In the genomic region with DNA sequence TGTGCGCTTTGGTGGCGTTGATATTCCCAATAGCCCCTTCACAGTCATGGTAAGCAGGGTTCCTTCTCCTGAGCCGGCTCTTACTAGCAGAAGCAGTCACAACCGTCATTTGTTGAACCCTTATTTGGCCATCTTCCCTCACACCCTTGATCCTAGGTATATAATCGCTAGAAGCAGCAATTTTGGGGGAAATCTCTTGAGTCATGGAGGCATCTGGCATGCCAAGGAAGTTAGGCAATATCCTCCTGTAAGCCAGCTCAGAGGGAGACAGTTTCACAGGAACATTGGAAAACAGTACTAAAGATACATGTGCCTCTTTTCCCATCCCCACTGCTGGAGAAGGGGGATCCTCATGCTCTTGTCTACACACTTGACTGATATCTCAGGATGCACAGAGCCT, we compare ENCODE assay signal across 26 mouse cellular contexts. TPM values are rescaled to one million over a fixed set of nuclear protein-coding genes. Genes with fewer than 3 reads are reported as not detected.
DNase-seq lines count a peak whose midpoint lies in the region; ATAC-seq and TF ChIP-seq lines count a peak whose summit lies in the region.
"Had no signal": no experiment of that assay in that cellular context is flagged by ENCODE, and none has a peak within 500 bp of the region (broad histone marks: within the 10 kb centered on the region; RNA-seq: fewer than 3 reads in every experiment).

No protein-coding gene starts in this region.

- no peak overlapping the region for H3K4me3 ChIP-seq in lung, embryonic 15.5 days
- H3K4me3 ChIP-seq in lung, adult 2 months (replicated peaks; ENCODE audit: extremely low read depth, low read depth, low read length) = no peak overlapping the region
- no peak overlapping the region for H3K4me3 ChIP-seq in small intestine, adult 2 months (ENCODE audit: low read depth, low read length)
- H3K4me3 ChIP-seq: embryonic facial prominence, embryonic 15.5 days; heart, embryonic 12.5 days; hindbrain, embryonic 12.5 days; limb, embryonic 12.5 days had no signal

- no peak for TF ChIP-seq CTCF in lung, adult 2 months (IDR thresholded peaks at IDR 0.05; ENCODE audit: insufficient read depth, low read length)
- TF ChIP-seq CTCF in small intestine, adult 2 months (IDR thresholded peaks at IDR 0.05; ENCODE audit: extremely low read depth, insufficient read length, insufficient replicate concordance, low read depth, low read length) = no peak

- peaks cover 27% of the 10 kb centered on the region for H3K36me3 ChIP-seq in lung, embryonic 15.5 days
- peaks cover 77% of the 10 kb centered on the region for H3K36me3 ChIP-seq in small intestine, adult 2 months (ENCODE audit: control insufficient read depth, insufficient read depth, low read length)

- H3K9me3 ChIP-seq in lung, embryonic 15.5 days = no peaks in the 10 kb centered on the region
- H3K9me3 ChIP-seq: embryonic facial prominence, embryonic 15.5 days; heart, embryonic 12.5 days; hindbrain, embryonic 12.5 days; limb, embryonic 12.5 days had no signal

- H3K4me2 ChIP-seq in lung, embryonic 15.5 days = no peak overlapping the region
- H3K4me2 ChIP-seq: embryonic facial prominence, embryonic 15.5 days; heart, embryonic 12.5 days; hindbrain, embryonic 12.5 days; limb, embryonic 12.5 days; liver, embryonic 11.5 days had no signal

- peak overlapping the region; percentile 53 for H3K27ac ChIP-seq in lung, embryonic 15.5 days
- H3K27ac ChIP-seq in small intestine, adult 2 months (ENCODE audit: insufficient read depth, low read depth, low read length) = peak overlapping the region; percentile 10; the same call in 1 of the 2 replicates
- H3K27ac ChIP-seq: embryonic facial prominence, embryonic 15.5 days; hindbrain, embryonic 12.5 days; limb, embryonic 12.5 days had no signal

- H3K27me3 ChIP-seq in lung, embryonic 15.5 days = no peaks in the 10 kb centered on the region
- H3K27me3 ChIP-seq in small intestine, adult 2 months (ENCODE audit: control insufficient read depth, insufficient read depth, low read length) = no peaks in the 10 kb centered on the region
- H3K27me3 ChIP-seq: embryonic facial prominence, embryonic 15.5 days; heart, embryonic 12.5 days; hindbrain, embryonic 12.5 days; limb, embryonic 12.5 days had no signal

- TF ChIP-seq POLR2A in lung, adult 2 months (IDR thresholded peaks at IDR 0.05; ENCODE audit: borderline replicate concordance, extremely low read depth, low read depth, low read length) = no peak
- TF ChIP-seq POLR2A in small intestine, adult 2 months (IDR thresholded peaks at IDR 0.05; ENCODE audit: low read depth, low read length) = no peak

- no peak for DNase-seq in lung, adult 2 months
- DNase-seq in NIH3T3 (ENCODE audit: low read depth) = peak; percentile 61
- no peak for DNase-seq in layer of hippocampus, postnatal 14 days (ENCODE audit: low spot score in 2 of 2)
- DNase-seq in right cerebral cortex, postnatal 36 days (ENCODE audit: low spot score in 2 of 2) = no peak
- DNase-seq: adrenal gland, postnatal 14 days; cerebellum, adult 9-10 months; gastrocnemius, postnatal 10 days; heart, adult 18-20 months; heart, postnatal 10 days; kidney, adult 8-10 months; right cerebral cortex, adult 18-20 months; thymus, postnatal 36 days had no signal

- no peak overlapping the region for H3K9ac ChIP-seq in lung, embryonic 15.5 days
- H3K9ac ChIP-seq: embryonic facial prominence, embryonic 15.5 days; heart, embryonic 12.5 days; hindbrain, embryonic 12.5 days; limb, embryonic 12.5 days had no signal

- H3K4me1 ChIP-seq in lung, embryonic 15.5 days = peaks cover 23% of the 10 kb centered on the region
- H3K4me1 ChIP-seq in lung, adult 2 months (ENCODE audit: control insufficient read depth, insufficient read depth, low read length) = peaks cover 5% of the 10 kb centered on the region
- H3K4me1 ChIP-seq in small intestine, adult 2 months (ENCODE audit: control insufficient read depth, insufficient read depth, insufficient read length, low read length) = peaks cover 3% of the 10 kb centered on the region; the same call in 1 of the 2 replicates
- H3K4me1 ChIP-seq: embryonic facial prominence, embryonic 15.5 days; hindbrain, embryonic 12.5 days had no signal

- no peak for ATAC-seq in lung, embryonic 15.5 days (ENCODE audit: borderline replicate concordance, extremely low read depth, low FRiP score, low TSS enrichment)
- peak; percentile 36 for ATAC-seq in granulocyte monocyte progenitor cell, adult 5-6 weeks (replicated peaks; ENCODE audit: poor library complexity, severe bottlenecking)
- ATAC-seq: forebrain, embryonic 14.5 days; midbrain, embryonic 16.5 days had no signal

- 89% methylated on average over 5 of the region's 5 CpGs for WGBS in lung, embryonic 15.5 days
- 69% methylated on average over 5 of the region's 5 CpGs for WGBS in lung, adult 2 months
- WGBS in small intestine, adult 2 months = 79% methylated on average over 5 of the region's 5 CpGs

RNA-seq across cellular contexts. Expression of gene Gm45521, which starts 37.8 kb away (rescaled TPM):
- not detected in 2 replicates for polyA plus RNA-seq in lung, embryonic 15.5 days (2015; fragmentation: Nextera tagmentation; extraction: Ambion mirVana)
- polyA plus RNA-seq in lung, adult 2 months (2012; rRNA removed) = not detected in 2 replicates
- total RNA-seq in granulocyte monocyte progenitor cell, adult 5-6 weeks (2014; fragmentation: Nextera tagmentation) = not detected in 2 replicates
- not detected in 2 replicates for total RNA-seq in granulocyte monocyte progenitor cell, adult 5-6 weeks (2017)
- polyA plus RNA-seq in small intestine, adult 2 months (2012; rRNA removed) = not detected in 2 replicates
- not detected for total RNA-seq in layer of hippocampus, postnatal 14 days (2021)
- total RNA-seq: adrenal gland, postnatal 14 days; gastrocnemius, postnatal 10 days; heart, adult 18-20 months; heart, postnatal 10 days; layer of hippocampus, adult 18-20 months; left cerebral cortex, postnatal 14 days; megakaryocyte-erythroid progenitor cell, adult 5-6 weeks had no signal
- polyA plus RNA-seq: embryonic facial prominence, embryonic 15.5 days; heart, embryonic 12.5 days; limb, embryonic 12.5 days; liver, embryonic 11.5 days; neural tube, embryonic 14.5 days had no signal
